Mouse (Mus musculus): Measurements from ENCODE around the gene Ptbp1.

The Ptbp1 gene

GRCm38 (mm10) chr10:79853860-79854795, at the start of gene Ptbp1:
Gene Ptbp1 (plus strand): TSS chr10:79854427.
- CTCF ChIA-PET: interaction anchor here (0.5 to 0.6 kb wide), 2 partner anchors 1412 to 1731 kb away, joined by 3 read pairs; no protein-coding TSS in a partner anchor

DNA sequence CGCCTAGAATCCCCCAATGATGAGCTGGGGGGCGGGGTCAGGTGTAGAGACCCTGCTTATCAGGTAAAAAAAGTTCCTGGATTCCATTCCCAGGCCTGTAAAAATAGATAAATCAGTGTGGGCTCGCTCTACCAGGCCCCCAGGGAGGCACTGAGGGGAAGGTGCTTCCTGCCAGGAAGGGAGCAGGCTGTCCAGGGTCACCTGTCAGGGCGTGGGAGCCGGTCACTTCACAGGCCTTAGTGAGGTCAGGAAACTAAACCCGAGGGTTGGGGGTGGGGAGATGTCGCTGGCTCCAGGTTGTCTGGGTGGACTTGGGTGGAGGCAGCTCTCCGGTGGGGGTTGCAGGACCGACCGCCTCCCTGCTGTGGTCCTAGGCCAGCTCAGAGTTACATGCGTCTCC, 48.6 kb upstream of the Ptbp1 start:
- CTCF ChIA-PET: interaction anchor here (0.7 kb wide), 1 partner anchor 37 kb away, joined by 4 read pairs; no protein-coding TSS in a partner anchor

- CTCF ChIA-PET: no interaction called here
Measured at GRCm38 (mm10) chr10:79806331-79806730, 47.9 kb upstream of the Ptbp1 start.

DNA sequence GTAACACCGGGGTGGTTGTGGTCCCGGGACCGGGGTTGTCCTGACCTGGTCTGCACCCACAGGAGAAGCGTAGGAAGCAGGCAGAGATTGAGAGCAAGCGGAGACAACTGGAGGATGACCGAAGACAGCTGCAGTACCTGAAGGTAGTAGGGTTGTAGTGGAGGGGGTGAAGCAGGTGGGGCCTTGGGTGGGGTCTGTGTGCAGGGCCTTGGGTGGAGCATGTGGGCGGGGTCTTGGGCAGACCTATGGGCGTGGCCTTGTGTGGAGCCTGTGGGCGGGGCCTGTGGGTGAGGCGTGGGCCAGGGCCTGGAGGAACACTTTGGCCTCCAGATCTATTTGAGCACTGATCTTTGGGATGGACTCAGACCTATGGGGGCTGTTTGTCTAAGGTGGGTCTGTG, 47.3 kb upstream of the Ptbp1 start:
- CTCF ChIA-PET: no interaction called here

- CTCF ChIA-PET: interaction anchor here (0.6 kb wide), 1 partner anchor 78 kb away, joined by 4 read pairs; no protein-coding TSS in a partner anchor
Measured at GRCm38 (mm10) chr10:79807826-79808225, 46.4 kb upstream of the Ptbp1 start.

GRCm38 (mm10) chr10:79808728-79809127, 45.5 kb upstream of the Ptbp1 start:
- CTCF ChIA-PET: interaction anchor here (0.6 kb wide), 1 partner anchor 79 kb away, joined by 4 read pairs; no protein-coding TSS in a partner anchor

DNA sequence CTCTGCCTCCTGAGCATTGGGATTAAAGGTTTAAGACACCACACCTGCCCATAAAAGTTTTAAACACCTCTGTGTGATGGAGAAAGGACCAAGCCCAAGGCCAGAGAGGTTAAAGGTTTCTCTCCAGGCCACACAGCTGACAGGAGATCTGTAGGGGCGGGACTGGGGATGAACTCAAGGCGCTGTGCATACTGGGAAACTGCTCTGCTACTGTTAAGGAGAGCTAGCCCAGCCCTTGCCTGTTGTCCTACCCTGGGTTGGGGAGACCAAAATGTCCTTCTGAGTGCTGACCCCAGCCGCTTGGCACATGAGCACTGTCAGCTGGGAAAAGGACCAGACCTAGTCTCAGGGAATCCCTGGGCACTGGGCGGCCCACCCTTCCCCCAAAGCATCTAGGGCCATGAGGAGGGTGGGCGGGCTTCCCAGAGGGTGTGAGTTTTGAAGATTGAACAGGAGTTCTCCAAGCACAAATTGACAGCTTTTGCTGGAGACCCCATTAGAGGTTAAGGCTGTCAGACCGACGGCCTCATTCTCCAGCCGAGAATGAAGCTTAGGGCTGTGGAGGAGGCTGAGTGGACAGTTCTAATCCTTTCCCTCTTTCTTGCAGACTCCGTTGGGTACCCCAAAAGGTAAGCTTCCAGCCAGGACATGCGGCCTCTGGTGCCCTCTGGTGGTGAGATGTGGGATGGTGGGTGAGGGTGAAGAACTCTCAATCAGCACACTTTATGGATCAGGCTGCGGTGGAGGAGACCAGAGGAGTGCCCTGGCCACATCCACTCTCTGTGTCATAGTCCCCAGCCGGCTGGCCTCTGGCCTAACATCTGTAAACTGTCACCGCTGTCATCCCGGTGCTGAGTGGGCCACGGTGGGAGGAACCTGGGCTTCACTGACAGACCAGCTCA, 42.2 kb upstream of the Ptbp1 start:
- CTCF ChIA-PET: interaction anchor here (0.6 to 1.1 kb wide), 5 partner anchors 8 to 680 kb away, joined by 3 to 13 read pairs (median 4); partner anchors contain the start of gene Misp

GRCm38 (mm10) chr10:79814271-79814842, 39.9 kb upstream of the Ptbp1 start:
- CTCF ChIA-PET: no interaction called here

DNA sequence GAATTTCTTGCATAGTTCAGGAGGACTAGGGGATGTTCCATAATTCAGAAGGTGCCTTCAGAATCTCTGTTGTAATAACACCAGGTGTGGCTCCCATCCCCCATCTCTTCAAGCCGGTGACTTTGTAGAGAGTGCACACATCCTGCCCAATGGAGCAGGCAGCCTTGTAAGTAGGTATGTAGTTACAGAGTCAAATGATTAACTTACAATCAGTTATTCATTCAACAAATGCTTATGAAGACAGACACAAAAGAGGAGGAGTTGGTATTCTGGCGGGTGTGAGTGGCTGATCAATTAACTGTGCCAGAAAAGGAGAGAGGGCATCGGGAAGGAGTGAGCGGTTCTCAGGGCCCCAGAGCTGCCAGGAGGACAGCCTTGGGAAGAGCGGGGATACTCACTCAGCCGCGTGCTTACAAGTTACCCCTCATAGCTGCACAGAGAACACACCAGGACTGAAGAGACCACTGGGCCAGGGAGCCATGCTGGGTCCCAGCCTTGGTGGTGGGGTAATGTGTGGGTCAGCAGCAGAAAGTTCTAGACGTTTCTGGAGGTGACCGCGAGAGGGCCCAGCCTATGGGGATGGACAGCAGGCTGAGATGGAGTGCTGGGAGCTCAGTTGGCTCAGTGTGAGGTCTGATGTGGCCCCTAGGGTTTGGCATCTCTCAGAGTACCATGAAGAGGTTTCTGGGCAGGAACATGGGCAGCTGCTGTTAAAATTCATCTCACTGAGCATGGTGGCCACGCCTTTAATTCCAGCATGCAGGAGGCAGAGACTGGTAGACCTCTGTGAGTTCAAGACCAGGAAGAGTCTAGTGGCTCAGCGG, 38.3 kb upstream of the Ptbp1 start:
- CTCF ChIA-PET: no interaction called here

DNA sequence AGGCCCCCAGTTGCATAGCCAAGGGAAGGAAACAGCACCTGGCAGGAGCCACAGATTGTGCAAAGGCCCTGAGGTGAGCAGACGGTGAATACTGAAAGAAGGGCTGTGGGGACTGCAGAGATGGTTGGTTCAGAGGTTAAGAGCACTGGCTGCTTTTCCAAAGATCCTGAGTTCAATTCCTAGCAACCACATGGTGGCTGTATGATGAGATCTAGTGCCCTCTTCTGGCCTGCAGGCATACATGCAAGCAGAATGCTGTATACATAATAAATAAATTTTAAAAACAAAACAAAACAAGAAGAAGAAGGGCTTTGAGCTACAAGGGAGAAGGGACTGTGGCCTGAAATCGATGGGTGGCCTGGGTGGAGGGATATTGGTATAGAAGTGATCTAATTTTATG, 37.1 kb upstream of the Ptbp1 start:
- CTCF ChIA-PET: no interaction called here

- CTCF ChIA-PET: interaction anchor here (0.5 to 0.6 kb wide), 2 partner anchors 297 to 1171 kb away, joined by 3 read pairs; partner anchors contain the start of gene Stk11
Measured at GRCm38 (mm10) chr10:79818225-79818624, 36.0 kb upstream of the Ptbp1 start.

DNA sequence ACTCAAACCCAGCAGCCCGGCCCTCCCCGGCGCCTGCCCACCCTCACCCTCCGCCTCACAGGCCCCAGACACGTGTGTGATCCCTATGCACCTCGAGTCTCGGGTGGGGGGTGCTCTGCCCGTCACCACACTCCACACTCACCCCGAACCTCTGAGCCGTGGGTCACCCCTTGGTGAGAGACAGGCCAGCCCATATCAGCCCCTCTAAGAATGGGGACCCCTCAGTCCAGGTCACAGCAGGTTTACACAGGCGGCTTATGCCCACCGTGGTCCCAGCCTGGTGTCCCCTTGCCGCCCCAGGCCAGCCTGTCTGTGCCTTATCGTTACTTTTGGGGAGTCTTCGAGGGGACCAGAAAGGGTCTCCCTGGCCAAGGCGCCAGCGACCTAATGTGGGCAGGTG, 34.6 kb upstream of the Ptbp1 start:
- CTCF ChIA-PET: no interaction called here

GRCm38 (mm10) chr10:79820277-79820676, 34.0 kb upstream of the Ptbp1 start:
- CTCF ChIA-PET: interaction anchor here (0.6 to 0.8 kb wide), 2 partner anchors 8 to 108 kb away, joined by 4 read pairs; no protein-coding TSS in a partner anchor

GRCm38 (mm10) chr10:79820782-79821181, 33.4 kb upstream of the Ptbp1 start, which contains the start of gene Misp:
Gene Misp (plus strand): TSS chr10:79820989.
- CTCF ChIA-PET: interaction anchor here (0.6 to 0.8 kb wide), 2 partner anchors 9 to 107 kb away, joined by 4 read pairs; no protein-coding TSS in a partner anchor

DNA sequence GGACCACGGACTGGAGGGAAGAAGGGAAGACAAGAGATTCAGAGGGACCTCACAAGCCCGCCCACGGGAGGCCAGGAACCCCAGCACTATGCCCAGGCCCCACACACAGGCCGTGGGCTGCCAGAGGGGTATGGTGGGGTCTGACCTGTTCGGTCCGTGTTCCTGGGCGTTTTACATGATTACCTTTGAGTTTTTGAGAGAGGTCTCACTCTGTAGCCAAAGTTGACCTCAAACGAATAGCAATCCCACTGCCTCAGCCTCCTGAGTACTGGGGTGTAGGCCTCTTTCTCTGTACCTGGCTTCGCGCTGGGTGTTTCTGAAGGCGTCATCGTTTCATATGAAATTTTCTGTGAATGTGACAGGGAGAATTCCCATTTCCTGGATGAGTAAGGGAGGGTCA, 32.5 kb upstream of the Ptbp1 start:
- CTCF ChIA-PET: interaction anchor here (0.7 kb wide), 1 partner anchor 1499 kb away, joined by 3 read pairs; no protein-coding TSS in a partner anchor

GRCm38 (mm10) chr10:79822372-79822771, 31.9 kb upstream of the Ptbp1 start:
- CTCF ChIA-PET: no interaction called here

DNA sequence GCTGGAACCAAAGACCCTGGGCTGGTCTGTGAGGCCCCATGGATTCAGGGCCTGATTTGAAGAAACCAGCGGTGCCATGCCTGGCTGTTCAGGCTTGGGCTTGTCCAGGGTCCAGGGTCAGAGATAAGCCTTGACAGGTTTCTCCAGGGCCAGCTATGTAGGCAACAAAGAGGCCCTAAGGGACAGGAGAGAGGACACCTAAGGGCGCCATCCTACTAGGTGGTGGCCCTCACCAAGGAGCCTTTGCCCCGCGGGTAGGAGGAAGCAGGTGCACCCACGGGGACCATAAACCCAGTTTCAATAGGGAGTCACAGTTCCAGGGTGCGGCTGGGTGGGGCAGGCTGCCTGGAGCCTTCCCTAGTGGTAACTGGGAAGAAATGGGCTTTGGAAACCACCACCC, 31.2 kb upstream of the Ptbp1 start:
- CTCF ChIA-PET: no interaction called here

- CTCF ChIA-PET: interaction anchor here (0.6 to 1.2 kb wide), 2 partner anchors 11 to 362 kb away, joined by 4 read pairs; no protein-coding TSS in a partner anchor
Measured at GRCm38 (mm10) chr10:79824413-79824812, 29.8 kb upstream of the Ptbp1 start.

DNA sequence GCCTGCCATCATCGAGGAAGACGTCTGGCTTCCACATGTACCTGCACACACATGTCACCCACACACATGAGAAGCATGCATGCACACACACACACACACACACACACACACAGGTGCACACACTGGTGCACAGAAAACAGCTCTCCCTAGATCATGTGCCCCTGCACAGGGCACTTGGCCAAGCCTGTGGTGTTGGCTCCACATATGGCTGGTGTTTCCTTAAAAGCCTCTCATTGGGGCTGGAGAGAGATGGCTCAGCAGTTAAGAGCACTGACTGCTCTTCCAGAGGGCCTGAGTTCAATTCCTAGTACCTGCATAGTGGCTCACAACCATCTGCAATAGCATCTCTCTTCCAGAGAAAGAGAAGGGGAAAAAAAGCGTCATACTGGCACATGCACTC, 22.6 kb upstream of the Ptbp1 start:
- CTCF ChIA-PET: no interaction called here

Data from spleen, embryonic (tissue).